Mouse (Mus musculus) mature B cell (primary cell): ENCODE data around the gene Prrt2.

Experiments used
- in situ Hi-C: fragments of 300-500 bp; cut with MboI; formaldehyde crosslinking; loops from 2 replicates; pipeline ENCODE4 v1.14.3; 2019

Prrt2 gene

DNA sequence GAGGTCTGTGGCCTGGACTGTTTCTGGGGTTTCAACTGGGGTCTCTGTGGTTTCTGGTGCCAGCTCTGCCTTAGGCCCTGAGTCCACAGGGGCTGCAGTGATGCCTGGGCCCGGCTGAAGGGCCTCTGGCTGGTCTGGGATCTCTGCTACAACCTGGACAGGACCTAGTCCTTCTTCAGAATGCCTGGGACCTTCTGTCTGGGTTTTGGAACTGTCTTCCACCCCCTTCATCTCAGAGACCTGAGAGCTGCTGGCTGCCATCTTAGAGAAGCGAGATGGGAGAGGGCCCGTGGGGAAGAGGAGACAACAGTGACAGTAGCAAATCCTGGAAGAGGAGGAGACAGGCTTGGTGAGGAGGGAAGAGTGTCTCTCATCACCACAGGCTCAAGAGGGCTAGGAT, 980 bp downstream of the Prrt2 start:
- in situ Hi-C loops = no loop called here

DNA sequence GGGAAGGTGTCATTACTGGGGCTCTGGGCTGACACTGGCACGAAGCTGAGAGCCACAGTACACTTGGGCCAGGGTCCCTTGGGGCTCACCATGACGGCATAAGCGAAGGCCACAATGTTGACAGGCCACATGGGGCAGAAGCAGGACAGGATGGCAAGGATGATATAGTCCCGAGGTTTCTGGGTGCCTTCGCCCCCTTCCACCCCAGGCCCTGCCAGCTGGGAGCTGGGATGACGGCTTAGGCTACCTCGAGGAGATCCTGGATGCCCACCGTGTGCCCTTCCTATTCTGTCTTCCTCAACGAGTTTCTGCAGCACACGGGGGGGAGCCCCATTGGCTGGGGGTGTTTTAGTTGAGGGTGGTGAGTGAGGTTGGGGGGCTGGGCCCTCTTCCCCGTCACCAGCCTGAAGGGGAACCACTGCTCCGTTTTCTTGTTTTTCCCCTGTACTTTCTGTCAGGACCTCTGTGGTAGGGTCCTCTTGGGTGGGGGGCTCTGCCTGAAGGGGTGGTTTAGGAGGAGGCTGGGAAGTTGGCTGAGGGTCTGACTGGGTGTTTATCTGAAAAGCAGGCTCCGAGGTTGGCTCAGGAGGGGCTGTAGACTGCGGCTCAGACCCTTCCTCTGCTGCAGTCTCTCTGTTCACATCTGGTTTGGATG, 1.6 kb downstream of the Prrt2 start:
- in situ Hi-C loops = no loop called here

DNA sequence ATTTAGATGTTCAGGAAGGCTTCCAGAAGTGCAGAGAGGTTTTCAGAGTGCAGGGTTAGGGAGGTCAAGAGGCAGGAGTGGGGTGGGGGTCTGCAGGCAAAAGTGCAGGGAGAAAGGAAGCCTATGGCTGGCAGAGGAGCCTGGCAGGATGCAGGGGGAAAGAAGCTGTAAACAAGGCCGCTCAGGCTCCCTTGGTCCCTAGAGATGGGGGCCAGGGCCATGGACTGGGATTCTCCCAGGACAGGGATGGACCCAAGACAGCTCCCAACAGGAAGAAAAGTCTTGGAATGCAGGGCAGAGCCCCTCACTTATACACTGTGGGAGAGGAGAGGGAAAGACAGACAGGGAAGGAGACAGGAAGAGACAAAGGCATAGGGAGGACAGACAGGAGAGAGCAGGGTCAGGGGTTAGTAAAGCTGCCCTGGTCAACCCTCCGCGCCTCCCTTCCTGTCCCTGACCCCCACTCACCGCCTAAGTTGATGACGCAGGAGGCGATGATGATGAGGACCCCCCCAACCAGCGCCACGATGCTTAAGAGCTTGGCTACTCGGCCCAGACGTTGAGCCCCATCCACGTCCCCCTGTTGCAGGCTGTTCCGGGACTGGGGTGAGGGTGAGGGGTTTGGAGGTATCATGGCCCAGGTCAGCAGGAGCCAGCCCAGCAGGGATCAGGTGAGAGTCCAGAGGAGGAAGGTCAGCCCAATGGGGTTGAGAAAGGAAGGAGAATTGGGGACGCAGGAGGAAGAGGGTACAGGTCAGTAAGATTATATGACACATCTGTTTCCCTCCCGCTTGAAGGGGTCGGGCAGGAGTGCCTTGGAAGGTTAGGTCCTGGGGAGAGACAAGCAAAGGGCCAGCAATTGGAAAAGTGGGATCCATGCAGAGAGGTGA, 2.4 kb downstream of the Prrt2 start:
- in situ Hi-C loops = no loop called here

DNA sequence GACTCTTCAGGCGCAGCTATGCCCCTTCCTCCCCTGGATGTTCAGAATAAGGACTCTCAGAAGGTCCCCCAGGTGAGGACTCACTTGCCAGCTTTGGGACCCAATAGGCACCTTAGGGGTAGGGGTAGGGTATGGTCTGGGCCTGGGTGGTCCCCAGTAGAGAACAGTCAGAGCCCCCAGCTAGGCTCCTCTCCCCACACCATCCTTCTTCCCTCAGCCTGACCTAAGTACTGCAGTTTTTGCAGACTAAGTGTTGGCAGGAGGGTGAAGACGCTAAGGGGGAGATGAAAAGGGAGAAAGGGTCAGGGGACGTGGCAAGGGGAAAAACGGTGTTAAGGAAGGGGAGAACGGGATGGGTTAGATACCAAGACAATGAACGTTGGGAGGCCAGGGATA, 3.1 kb downstream of the Prrt2 start:
- in situ Hi-C loops = no loop called here

DNA sequence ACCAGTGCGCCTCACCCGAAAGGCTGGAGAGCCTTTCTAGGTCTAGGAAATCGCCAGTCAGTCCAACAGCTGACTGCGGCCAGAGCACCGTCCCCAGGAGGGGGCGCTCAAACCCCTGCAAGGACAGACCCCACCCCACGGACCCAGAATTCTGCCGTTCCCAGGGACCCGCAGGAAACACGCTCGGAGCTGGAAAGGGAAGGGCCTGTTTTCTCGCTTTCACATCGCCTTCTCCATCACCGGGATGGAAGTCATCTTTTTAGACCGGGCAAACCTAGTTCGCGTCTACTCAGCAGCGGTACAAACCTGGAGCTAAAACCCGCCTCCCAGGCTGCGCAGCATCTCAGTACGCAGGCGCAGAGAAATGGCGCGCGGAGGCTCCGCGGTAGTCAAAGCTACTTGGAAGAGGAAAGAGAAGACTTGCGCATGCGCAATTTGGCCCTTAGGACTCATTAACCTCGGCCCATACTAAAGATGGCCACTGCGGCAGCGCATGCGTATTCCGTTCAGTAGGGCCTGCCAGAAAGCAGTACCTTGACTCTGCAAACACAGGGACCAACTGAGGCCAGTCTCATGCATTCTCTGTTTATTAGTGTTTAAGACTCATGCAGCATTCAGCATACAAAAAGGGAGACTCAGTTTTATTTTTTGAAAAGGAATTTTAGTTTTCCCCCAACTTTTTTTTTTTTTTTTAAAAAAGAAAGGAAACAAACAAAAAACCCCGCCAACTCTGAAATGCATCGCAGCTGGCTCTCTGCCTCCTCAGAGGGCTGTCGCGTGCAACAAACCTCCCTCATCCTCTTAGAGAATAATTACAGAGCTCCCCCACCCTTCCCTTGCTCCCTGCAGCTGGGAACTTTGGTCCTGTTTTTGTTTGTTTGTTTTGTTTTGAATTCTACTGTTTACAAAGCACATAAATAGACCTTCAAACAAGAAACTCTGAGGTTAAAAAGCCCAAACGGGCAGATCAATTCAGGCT, 3.8 kb downstream of the Prrt2 start, which contains the start of gene Pagr1a:
Pagr1a (minus strand) TSS at position 382 of the 979 bp plus-strand sequence.
- in situ Hi-C loops = no loop called here

DNA sequence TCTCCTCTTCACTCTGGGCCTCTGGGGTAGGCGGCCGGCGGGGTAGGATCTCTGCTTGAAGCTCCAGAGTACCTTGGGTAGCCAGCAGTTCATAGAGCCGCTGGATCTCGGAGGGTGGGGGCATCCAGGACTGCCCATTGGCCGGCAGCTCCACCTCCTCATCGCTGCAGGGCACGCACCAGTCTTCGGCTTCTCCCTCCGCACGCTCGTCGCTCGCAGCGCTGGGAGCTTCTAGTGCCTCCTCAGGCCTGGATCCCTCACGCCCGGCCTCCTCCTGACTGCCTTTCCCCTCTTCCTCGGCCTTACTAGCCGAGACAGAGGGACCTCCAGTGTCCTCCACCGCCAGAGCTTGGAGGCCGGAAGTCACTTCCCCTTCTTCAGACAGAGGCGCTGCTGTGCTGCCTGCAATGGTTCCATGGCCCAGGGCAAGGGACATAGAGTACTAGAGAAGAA, 4.5 kb downstream of the Prrt2 start:
- in situ Hi-C loops = no loop called here

DNA sequence TGATC, 4.7 kb downstream of the Prrt2 start, which contains the start of gene Pagr1b:
Pagr1b (minus strand) TSS at position 4 of the 5 bp plus-strand sequence.
- in situ Hi-C loops = no loop called here

DNA sequence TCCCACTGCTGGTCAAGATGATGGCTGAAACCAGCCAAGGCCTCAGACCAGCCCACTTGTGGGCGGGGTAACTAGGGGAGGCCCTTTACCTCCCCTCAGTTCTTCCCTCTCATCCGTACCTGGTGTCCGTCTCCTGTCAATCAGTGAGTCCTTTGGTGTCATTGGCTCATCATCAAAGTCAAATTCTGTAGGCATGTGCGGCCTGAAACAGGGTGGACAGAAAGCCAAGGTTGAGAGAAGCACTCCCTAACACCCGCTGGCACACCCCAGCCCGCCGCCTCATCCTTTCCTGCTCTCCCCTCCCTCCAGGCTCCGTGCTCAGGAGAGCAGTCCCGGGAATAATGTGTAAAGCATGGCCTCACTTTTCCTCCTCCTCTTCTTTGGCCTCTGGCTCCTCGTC, 4.9 kb downstream of the Prrt2 start:
- in situ Hi-C loops = no loop called here

DNA sequence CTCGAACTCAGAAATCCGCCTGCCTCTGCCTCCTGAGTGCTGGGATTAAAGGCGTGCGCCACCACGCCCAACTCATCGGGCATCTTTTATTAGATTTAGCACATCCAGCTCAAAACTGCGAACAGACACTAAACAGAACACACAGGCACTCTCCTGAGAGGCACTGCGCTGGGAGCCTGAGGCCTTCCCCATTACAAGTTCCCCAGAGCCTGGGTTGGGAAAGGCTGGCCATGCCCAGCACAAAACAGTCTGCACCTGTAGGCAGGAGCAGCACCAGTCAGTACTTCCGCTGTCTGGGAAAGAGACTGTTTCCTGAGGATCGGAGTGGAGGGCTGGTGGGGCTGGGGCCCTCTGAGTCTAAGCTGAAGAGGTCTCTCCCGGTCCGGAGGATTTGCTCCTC, 6.0 kb downstream of the Prrt2 start:
- in situ Hi-C loops = no loop called here

DNA sequence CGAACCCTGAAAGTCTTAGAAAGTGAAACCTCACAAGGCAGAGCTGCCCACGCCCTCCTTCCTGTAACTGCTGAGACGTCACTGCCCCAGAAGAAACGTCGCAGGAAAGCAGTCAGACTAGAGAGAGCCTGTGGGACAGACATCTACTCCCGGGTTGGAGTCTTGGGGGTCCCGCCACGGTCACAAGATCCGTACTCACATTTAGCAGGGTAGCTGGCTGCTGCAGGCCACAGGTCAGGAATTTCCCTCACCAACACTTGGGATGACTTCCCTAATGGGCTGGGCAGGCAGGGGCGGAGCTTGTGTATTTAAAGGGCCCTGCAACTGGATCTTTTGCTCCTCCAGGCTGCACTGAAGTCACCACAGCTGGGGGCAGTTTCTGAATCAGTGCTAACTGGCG, 6.7 kb downstream of the Prrt2 start, which contains the start of gene Mvp:
Mvp (minus strand) TSS at position 302 of the 400 bp plus-strand sequence.
- in situ Hi-C loops = no loop called here

DNA sequence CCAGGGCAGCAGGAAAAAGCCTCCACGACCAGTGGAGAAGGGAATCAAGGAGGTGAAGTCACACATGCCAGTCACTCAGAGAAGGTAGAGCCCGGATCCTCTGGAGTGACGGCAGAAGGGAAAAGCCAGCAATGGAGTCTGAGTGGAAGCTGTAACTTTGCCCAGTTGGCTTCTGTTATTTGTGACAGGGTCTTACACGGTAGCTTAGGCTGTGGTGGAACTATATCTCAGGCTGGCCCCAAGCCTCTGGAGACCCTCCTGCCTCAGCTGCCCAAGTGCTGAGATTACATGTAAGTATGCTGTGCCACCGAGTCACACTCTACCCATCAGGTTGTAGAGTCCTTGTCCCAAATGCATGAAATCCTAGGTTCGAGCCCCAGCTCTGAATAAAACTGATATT, 7.6 kb downstream of the Prrt2 start:
- in situ Hi-C loops = no loop called here

DNA sequence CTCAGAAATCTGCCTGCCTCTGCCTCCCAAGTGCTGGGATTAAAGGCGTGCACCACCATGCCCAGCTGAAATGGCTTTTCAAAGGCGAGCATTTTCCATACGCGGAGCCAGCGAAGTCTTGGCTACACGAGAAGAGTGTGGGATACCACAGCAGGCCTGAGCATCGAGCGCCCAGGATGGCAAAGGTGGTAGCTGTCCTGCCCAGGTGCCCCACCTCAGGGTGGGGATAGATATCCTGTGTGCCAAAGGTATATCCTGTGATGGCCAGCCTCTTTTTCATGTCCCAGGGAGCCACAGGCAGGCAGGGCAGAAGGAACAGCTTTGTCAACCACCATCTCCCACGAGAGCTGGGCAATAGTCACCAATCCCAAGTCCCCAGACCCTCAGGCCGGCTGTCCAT, 8.2 kb downstream of the Prrt2 start:
- in situ Hi-C loops = no loop called here

DNA sequence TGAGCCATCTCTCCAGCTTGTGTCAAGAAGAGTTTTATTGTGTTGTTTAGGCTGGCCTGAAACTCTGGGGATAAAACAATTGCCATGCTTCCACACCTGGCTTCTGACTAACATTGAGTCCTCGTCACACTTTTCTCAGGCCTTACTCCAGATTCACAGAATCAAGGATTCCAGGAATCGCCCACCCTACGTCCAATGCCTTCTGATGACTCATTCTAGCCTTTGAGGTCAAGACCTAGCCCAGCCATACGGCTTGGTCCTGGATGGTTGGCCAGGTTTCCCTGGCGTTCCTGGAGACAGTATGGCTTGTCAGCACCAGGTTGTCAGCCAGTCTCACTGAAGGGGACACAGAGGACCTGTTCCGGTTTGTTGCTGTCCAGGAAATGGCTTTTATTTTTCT, 8.6 kb downstream of the Prrt2 start:
- in situ Hi-C loops = no loop called here

DNA sequence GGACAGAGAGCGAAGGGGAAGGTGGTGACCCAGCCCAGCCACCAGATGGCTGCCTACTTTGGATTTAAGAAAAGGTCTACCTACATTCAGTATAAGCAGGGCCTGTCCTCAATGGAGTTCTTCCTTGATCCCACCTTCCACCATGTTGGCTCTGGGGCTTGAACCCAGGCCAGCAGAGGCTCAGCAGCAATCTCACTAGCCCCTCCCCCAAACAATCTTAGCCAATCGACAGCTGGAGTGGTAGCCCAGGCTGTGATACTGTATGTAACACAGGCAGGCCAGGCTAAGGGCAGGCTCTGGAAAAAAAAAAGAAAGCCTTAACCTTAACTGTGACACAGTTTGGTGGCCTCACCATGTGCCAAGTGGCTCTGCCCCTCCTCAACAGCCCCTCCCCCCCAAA, 9.3 kb downstream of the Prrt2 start:
- in situ Hi-C loops = no loop called here

DNA sequence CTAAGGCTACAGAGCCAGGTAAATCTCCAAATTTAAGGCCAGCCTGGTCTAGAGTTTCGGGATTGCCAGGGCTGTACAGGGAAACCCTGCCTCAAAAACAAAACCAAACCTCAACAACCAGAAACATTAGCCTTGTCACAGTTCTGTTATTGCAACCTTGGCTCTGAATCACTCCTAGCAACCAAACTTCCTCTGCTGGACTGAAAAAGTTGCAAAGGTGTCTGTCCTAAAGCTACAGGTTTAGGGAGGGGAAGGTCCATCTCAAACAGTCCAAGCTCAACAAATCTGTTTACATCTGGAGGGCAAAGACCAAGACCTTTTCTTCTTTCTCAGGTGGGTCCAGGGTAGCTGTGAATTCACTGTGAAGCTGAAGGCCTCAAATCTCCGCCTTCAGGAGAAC, 10.0 kb downstream of the Prrt2 start:
- in situ Hi-C loops = no loop called here

DNA sequence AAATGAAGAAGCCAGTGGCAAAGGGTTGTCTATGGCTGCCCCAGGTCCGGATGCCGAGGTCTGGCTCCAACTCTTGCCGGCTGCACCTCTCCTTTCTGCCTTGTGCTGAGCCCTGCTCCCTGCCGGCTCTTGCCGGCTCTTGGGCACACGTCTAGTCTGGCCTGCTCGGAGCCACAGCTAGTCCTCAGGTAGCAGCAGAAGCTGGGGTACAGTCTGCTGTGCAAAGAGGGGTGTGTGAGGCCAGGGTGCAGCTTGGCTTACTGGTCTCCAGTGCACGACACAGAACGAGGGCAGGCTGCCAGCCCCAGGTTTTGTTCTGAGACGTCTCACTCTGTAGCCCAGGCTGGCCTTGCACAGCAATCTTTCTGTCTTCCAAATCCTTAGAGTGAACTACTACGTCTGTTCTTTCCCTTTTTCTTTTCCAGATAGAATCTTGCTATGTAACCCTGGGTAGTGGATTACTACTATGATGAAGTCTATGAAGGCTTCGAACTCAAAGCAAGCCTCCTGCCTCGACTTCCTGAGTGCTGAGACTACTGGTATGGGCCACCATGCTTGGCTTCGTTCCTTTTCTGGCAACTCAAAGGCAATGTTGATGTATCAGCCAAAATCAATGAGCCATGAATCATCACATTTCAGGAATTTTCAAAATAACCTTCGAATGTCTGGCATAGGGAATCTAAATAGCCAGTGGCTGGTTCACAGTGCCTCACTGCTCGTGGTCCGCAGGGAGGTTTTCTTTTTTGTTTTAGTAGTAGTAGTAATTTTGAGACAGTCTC, 11.5 kb downstream of the Prrt2 start:
- in situ Hi-C loops = no loop called here

DNA sequence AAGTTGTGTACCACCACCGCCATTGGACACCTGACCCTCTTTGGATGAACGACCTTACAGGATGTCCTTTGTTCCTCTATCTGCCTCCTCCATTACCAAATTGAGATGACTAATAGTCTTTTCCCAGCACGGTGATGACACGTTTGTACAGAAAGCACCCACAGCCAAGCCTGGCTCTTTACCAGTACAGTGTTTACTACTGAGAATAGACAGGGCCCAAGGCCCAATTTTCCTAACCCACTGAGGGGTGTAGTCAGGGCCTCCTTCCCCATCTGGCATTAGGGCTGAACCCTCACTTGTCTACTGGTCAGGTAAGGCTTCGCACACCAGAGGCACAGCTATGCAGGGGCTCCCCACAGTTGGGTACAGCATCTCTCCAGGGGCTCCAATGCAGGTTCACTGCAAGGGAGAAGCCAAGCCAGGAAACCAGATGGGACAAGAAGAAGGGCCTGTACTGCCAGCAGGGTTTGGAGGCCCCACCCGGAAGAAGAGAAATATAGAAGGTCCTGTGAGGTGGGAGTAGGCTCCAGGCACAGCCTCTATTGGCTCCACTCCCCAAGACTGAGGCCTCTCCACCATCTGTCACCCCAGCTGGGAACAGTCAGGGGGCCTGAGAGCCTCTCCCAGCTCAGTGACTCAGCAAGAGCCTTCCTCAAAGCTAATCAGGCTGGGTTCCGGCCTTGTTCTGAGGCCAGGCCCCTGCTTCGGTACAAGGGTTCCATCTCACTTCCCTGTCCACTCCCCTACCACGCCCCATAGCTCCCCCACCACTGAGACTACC, 12.6 kb downstream of the Prrt2 start:
- in situ Hi-C loops = no loop called here

DNA sequence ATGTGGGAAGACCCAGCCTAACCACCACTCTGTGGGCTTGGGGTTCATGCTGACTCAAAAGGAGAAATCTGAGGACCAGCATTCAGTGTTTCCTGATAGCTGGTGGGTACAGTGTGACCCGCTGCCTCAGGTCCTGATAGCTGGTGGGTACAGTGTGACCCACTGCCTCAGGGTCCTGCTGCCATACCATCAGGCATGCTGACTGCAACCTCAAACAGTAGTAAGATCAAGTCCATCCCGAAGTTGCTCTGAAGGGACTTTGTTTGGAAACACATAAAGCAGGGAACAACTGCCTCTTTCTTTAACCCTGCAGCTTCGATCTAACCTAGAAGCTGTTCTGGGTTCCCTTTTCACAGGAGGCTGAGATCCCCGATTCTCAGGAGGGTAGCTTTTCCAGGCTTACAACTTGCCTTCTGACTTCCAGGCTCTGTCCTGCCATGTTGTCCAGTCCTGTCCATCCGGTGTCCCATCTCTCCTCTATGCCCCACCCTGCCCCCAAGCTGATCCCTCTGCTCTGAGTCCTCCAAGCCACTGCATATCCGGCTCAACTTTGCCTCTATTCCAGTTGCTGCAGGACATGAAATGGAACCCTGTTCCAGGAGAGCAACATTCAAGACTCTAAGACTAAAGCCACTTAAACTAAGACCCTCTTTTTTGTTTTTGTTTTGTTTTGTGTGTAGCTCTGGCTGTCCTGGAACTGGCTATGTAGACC, 13.5 kb downstream of the Prrt2 start:
- in situ Hi-C loops = no loop called here

DNA sequence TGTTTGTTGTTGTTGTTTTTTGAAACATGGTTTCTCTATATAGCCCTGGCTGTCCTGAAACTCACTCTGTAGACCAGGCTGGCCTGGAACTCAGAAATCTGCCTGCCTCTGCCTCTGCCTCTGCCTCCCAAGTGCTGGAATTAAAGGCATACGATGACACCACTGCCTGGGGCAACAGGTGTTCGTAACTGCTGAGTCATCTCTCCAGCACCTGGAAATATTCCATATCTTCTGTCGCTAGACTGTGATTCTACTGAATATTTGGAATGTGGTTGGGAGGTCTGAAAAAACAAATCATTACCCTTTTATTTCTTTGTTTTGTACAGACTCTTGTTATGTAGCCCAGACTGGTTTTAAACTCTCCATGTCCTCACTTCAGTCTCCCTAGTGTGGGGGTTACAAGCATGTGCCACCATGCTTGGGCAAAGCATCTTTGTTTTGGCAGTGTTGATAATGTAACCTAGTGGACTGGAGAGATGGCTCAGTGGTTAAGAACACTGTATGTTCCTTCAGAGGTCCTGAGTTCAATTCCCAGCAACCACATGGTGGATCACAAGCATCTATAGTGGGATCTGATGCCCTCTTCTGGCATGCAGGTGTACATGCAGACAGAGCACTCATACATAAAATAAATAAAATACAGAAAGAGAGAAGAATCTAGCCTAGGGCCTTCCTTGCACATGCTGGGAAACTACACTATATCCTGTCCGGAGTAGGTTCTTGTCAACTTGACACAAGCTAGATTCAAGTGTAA, 16.7 kb downstream of the Prrt2 start:
- in situ Hi-C loops = no loop called here

DNA sequence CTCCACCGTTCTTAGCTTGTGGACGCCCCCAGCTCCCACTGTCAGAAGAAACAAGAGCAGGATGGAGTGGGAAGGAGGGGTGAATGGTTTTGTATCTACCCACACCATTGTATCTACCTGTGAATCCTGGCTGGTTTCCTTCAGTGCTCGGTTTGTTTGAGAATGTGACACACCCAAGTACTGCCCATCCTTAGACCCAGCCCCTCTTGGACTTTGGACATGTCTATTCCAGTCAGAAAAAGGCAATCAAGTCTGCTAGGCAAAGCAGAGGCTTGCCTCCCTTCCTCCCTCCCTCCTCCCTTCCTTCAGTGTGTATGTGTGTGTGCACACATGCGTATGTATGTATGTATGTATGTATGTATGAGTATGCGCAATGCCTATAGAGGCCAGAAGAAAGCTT, 17.4 kb downstream of the Prrt2 start:
- in situ Hi-C loops = no loop called here
